Mouse (Mus musculus) ES-E14 (cell line): ENCODE measurements around the gene Ubqln3.

ENCODE experiments used
- CHD2 ChIP-seq: IDR thresholded peaks from 2 replicates; pipeline ENCODE4 v1.6.1; 2014; ENCODE audit warnings: mild to moderate bottlenecking, low read depth, low read length, inconsistent platforms
- HCFC1 ChIP-seq: IDR thresholded peaks from 2 replicates; pipeline ENCODE4 v1.6.1; 2012; ENCODE audit warnings: low read length, inconsistent platforms, borderline replicate concordance; ENCODE audit not compliant: insufficient read depth
- MAFK ChIP-seq: IDR thresholded peaks from 2 replicates; pipeline ENCODE4 v1.6.1; 2014; ENCODE audit warnings: mild to moderate bottlenecking, low read depth, low read length, inconsistent platforms; ENCODE audit not compliant: insufficient read depth
- ZC3H11A ChIP-seq: IDR thresholded peaks from 2 replicates; pipeline ENCODE4 v1.6.1; 2012; ENCODE audit warnings: low read depth, mild to moderate bottlenecking, inconsistent platforms, low read length, borderline replicate concordance
- ZNF384 ChIP-seq: IDR thresholded peaks from 2 replicates; pipeline ENCODE4 v1.6.1; 2012; ENCODE audit warnings: low read depth, low read length, inconsistent platforms

GRCm38 (mm10) chr7:104137305-104137704, 5.8 kb downstream of the Ubqln3 start, which contains the start of gene Olfr643:
- TF ChIP-seq ZC3H11A, result no peak
- TF ChIP-seq HCFC1, result no peak
- TF ChIP-seq CHD2, result no peak
- no peak for TF ChIP-seq MAFK
- no peak for TF ChIP-seq ZNF384
